Mouse (Mus musculus) cortical plate, adult 2 months (tissue): Measurements from ENCODE around the gene St5.

Experiments used
- CTCF ChIP-seq: fragments of 200-500 bp; IDR thresholded peaks from 2 replicates; pipeline ENCODE4 v1.5.1; 2011; ENCODE audit warnings: mild to moderate bottlenecking, control low read depth, low read length; ENCODE audit not compliant: insufficient read depth; ENCODE audit errors: extremely low read depth
- POLR2A ChIP-seq: fragments of 200-500 bp; IDR thresholded peaks from 2 replicates; pipeline ENCODE4 v1.6.1; 2011; ENCODE audit warnings: mild to moderate bottlenecking, low read length, control low read depth; ENCODE audit not compliant: insufficient read depth; ENCODE audit errors: extremely low read depth

GRCm38 (mm10) chr7:109524763-109525162, 178.6 kb downstream of the St5 start:
- TF ChIP-seq CTCF: no peak
- TF ChIP-seq POLR2A: no peak
